Mouse (Mus musculus) forebrain, embryonic 16.5 days (tissue): ENCODE data around the gene Enpp6. TPM values are rescaled to one million over a fixed set of nuclear protein-coding genes. Genes with fewer than 3 reads are reported as not detected.
"Not testable (repeated sequence)": the region's sequence is repeated elsewhere in the genome, so short reads cannot be mapped to it uniquely, and the experiment has no call there.

Experiments used
- ATAC-seq: fragments of 200-750 bp; cut with Nextera tagmentation; 2 replicates; pipeline ENCODE4 v1.8.0; 2017; ENCODE audit warnings: mild to moderate bottlenecking, moderate library complexity
- H3K27ac ChIP-seq: fragments of 300-500 bp; sonication (generic); 2 replicates; pipeline ENCODE4 v1.5.1; 2014; ENCODE audit warnings: low read length, control low read depth
- H3K27me3 ChIP-seq: fragments of 300-500 bp; sonication (generic); replicated peaks from 2 replicates; pipeline ENCODE4 v1.6.1; 2014; ENCODE audit warnings: low read length; ENCODE audit not compliant: control insufficient read depth, insufficient read depth
- H3K36me3 ChIP-seq: fragments of 300-500 bp; sonication (generic); 2 replicates; pipeline ENCODE4 v1.6.1; 2014; ENCODE audit not compliant: control insufficient read depth, insufficient read depth
- H3K4me1 ChIP-seq: fragments of 300-500 bp; sonication (generic); replicated peaks from 2 replicates; pipeline ENCODE4 v1.6.1; 2014; ENCODE audit warnings: low read length; ENCODE audit not compliant: control insufficient read depth, insufficient read depth
- H3K4me2 ChIP-seq: fragments of 300-500 bp; sonication (generic); 2 replicates; pipeline ENCODE4 v1.6.1; 2014; ENCODE audit warnings: mild to moderate bottlenecking, low read length, control low read depth
- H3K4me3 ChIP-seq: fragments of 300-500 bp; sonication (generic); replicated peaks from 2 replicates; pipeline ENCODE4 v1.5.1; 2014; ENCODE audit warnings: mild to moderate bottlenecking, low read length, control low read depth
- H3K9ac ChIP-seq: fragments of 300-500 bp; sonication (generic); replicated peaks from 2 replicates; pipeline ENCODE4 v1.6.1; 2014; ENCODE audit warnings: low read depth, low read length, control low read depth
- H3K9me3 ChIP-seq: fragments of 300-500 bp; sonication (generic); 2 replicates; pipeline ENCODE4 v1.6.1; 2016; ENCODE audit warnings: low read length; ENCODE audit not compliant: control insufficient read depth
- WGBS: fragments of 180-500 bp; shearing (Covaris S2); extraction: QIAGEN DNeasy Blood & Tissue Kit; methylation state at CpG from one replicate; pipeline ENCODE4 v1.1.7; 2014; 5-methylcytosine and 5-hydroxymethylcytosine counted together
- polyA plus RNA-seq: library from polyadenylated mRNA; unstranded; fragments of >200 nt; fragmentation: Nextera tagmentation; extraction: Ambion mirVana; gene quantifications from 2 replicates; pipeline ENCODE4 v1.2.1, GENCODE M21; 2015

Gene Enpp6
- polyA plus RNA-seq, 1 experiment from 2014 or later = 0.11 TPM

DNA sequence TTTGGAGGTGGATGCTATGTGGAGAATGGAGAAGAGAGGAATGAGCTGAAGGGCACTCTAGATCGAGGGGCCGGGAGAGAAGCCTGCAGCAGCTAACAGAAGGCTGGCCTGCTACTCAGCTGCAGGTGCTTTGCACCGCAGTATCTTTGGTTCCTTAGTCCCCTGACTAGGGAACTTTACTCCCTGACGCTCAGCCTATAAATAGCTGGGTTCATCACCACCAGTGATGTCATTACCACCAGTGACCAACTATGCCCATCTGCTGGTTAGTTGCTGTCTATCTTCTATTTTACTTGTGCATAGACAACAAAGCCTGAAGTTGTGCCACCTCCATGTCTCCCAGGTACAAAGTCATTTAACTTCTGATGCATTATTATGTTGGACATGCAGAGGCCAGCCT, 37.9 kb downstream of the Enpp6 start:
- no peak overlapping the region for H3K4me3 ChIP-seq
- no peak overlapping the region for H3K9ac ChIP-seq
- H3K4me2 ChIP-seq = no peak overlapping the region
- no peaks in the 10 kb centered on the region for H3K9me3 ChIP-seq
- H3K4me1 ChIP-seq = 0 out of 2 replicates have a peak, but pooled peaks cover 3% of the 10 kb centered on the region
- no peaks in the 10 kb centered on the region for H3K27me3 ChIP-seq
- H3K36me3 ChIP-seq = no peaks in the 10 kb centered on the region
- 92% methylated on average over 4 of the region's 4 CpGs for WGBS
- ATAC-seq = no peak
- H3K27ac ChIP-seq = no peak overlapping the region

DNA sequence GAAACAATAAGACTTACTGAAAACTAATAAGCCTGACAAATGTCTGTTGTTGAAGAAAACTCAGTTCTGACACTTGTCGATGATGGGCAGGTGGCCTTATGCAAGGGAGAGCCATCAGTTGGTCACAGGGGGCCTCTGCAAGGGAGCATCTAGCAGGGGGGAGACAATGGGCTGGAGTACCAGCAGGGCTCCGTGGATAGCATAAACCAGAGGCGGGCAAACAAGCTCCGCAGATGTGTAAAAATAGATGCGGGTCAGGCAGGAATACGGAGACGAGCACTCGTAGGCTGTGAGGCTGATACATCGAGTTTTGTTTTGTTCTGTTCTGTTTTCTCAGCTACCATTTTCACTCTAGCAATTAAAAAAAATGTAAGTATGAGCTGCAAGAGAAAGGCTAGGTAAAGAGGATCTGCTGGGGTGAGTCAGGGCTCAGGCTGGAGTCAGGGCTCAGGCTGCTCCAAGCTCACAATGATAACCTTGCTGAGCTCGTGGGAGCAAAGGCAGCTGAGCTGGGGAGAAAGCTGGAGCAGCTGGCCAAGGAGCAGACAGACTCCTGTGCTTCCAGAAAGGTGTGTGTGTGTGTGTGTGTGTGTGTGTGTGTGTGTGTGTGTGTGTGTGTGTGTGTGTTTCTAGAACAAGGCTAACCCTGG, 40.3 kb downstream of the Enpp6 start:
- no peak for ATAC-seq
- no peaks in the 10 kb centered on the region for H3K36me3 ChIP-seq
- H3K27me3 ChIP-seq = no peaks in the 10 kb centered on the region
- H3K4me2 ChIP-seq = no peak overlapping the region
- H3K27ac ChIP-seq = no peak overlapping the region
- 0 out of 2 replicates have a peak, but pooled peaks cover 3% of the 10 kb centered on the region for H3K4me1 ChIP-seq
- H3K9ac ChIP-seq = no peak overlapping the region
- WGBS = 69% methylated on average over 10 of the region's 10 CpGs
- H3K4me3 ChIP-seq = no peak overlapping the region
- no peaks in the 10 kb centered on the region for H3K9me3 ChIP-seq

DNA sequence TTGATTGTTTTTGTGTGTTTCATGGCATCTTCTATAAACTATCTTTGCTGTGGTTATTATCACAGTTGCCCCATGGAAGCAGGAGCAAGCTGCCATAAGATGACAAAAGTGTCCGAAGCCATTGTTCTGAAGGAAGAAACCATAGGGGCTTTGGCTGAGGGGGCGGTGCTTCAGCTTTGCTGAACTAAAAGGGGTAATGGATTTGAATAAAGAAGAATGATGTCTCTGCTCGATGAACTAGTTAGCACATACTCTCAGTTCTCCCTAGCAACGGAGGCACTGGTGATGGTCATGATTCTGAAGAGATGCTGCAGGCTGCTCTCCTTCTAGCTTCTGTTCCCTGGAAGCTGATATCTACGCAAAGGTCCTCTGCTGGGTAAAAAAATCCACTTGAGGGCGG, 41.8 kb downstream of the Enpp6 start:
- Histone ChIP-seq H3K27ac (no peak overlapping the region), H3K9ac (no peak overlapping the region), H3K4me1 (0 out of 2 replicates have a peak, but pooled peaks cover 3% of the 10 kb centered on the region), H3K27me3 (no peaks in the 10 kb centered on the region), H3K36me3 (no peaks in the 10 kb centered on the region), H3K4me3 (no peak overlapping the region), H3K9me3 (no peaks in the 10 kb centered on the region), H3K4me2 (no peak overlapping the region)
- 38% methylated on average over 6 of the region's 6 CpGs for WGBS
- no peak for ATAC-seq

DNA sequence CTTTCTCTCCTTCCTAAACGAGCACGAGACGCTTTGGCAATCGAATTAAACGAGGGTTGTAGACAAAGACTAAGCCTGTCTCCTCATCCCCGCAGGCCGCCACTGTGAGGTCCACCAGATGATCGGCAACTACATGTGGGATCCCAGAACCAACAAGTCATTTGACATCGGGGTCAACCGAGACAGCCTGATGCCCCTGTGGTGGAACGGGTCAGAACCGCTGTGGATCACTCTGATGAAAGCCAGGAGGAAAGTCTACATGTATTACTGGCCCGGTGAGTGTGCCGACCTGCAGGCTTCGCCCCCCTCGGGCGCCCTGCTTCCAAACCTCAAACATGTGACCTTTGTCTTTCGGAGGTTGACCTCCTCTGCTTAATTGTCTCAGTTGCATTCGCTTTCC, 43.6 kb downstream of the Enpp6 start:
- 86% methylated on average over 19 of the region's 19 CpGs for WGBS
- H3K4me3 ChIP-seq = no peak overlapping the region
- ATAC-seq = no peak
- no peak overlapping the region for H3K27ac ChIP-seq
- no peaks in the 10 kb centered on the region for H3K9me3 ChIP-seq
- H3K4me1 ChIP-seq = 0 out of 2 replicates have a peak, but pooled peaks cover 3% of the 10 kb centered on the region
- no peak overlapping the region for H3K9ac ChIP-seq
- H3K27me3 ChIP-seq = no peaks in the 10 kb centered on the region
- no peak overlapping the region for H3K4me2 ChIP-seq
- no peaks in the 10 kb centered on the region for H3K36me3 ChIP-seq

DNA sequence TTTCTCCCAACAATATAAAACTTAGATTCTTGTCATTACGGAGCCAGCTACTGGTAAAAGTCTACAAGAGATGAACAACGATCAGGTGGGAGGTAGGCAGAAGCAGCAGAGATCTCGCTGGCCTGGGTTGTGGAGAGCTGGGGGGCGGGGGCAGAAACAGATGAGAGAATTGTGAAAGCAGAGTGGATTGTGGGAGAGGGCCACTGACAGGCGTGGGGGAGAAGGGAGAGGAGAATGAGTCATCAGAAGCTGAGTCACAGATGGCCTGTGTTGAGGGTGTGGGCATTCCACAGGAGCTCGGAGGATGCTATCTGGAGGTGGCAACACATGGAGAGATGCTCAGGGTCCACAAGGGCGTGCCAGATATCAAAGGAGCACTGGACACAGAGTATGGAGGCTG, 45.4 kb downstream of the Enpp6 start:
- Histone ChIP-seq H3K4me3 (no peak overlapping the region), H3K27me3 (no peaks in the 10 kb centered on the region), H3K9me3 (no peaks in the 10 kb centered on the region), H3K27ac (no peak overlapping the region), H3K9ac (no peak overlapping the region), H3K4me1 (0 out of 2 replicates have a peak, but pooled peaks cover 3% of the 10 kb centered on the region), H3K4me2 (no peak overlapping the region), H3K36me3 (no peaks in the 10 kb centered on the region)
- ATAC-seq = no peak
- WGBS = 87% methylated on average over 7 of the region's 7 CpGs

DNA sequence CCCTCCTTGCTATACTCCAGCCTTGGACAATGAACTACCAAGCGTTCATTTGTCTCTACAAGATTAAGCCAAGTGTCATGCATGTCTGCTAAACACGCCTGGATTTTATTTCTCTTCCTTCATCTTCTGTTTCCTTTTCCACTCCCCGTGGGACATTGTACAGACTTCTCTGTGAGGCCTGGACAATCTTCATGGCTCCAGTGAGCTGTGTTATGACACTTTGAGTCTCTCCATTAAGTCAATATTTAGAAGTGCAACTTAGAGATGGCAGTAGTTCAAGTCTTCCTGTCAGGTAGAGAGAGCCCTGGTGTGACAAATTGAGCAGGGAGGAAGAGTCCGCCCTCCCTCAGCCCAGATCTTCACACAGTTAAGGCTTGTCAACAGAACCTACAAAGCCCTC, 47.3 kb downstream of the Enpp6 start:
- 88% methylated on average over 4 of the region's 4 CpGs for WGBS
- no peak for ATAC-seq
- no peak overlapping the region for H3K4me3 ChIP-seq
- no peaks in the 10 kb centered on the region for H3K9me3 ChIP-seq
- no peak overlapping the region for H3K9ac ChIP-seq
- H3K4me1 ChIP-seq = no peaks in the 10 kb centered on the region
- no peaks in the 10 kb centered on the region for H3K27me3 ChIP-seq
- no peak overlapping the region for H3K4me2 ChIP-seq
- no peaks in the 10 kb centered on the region for H3K36me3 ChIP-seq
- H3K27ac ChIP-seq = no peak overlapping the region

DNA sequence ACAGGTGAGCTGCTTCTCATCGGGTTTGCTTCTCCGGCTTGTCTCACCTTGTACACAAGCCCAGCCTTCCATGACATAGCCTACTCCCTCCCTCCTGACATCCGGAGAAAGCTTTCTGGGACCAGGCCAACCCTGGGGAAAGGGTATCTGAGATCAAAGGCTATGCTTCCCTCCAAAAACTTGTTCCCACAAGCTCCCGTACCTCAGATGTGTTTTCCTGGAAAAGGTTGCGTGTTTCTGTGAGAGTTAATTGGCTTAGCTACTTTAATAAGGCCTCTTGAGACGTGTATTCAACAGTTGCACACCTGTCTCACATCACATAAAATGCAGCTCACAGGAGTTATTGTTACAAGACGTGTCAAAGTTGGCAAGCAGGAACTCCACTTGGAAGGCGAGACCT, 49.8 kb downstream of the Enpp6 start:
- no peak for ATAC-seq
- Histone ChIP-seq H3K9ac (no peak overlapping the region), H3K36me3 (no peaks in the 10 kb centered on the region), H3K4me1 (no peaks in the 10 kb centered on the region), H3K4me3 (no peak overlapping the region), H3K9me3 (0 out of 2 replicates have a peak, but pooled peaks cover 4% of the 10 kb centered on the region), H3K27me3 (no peaks in the 10 kb centered on the region), H3K4me2 (no peak overlapping the region), H3K27ac (no peak overlapping the region)
- WGBS = 68% methylated on average over 8 of the region's 8 CpGs

DNA sequence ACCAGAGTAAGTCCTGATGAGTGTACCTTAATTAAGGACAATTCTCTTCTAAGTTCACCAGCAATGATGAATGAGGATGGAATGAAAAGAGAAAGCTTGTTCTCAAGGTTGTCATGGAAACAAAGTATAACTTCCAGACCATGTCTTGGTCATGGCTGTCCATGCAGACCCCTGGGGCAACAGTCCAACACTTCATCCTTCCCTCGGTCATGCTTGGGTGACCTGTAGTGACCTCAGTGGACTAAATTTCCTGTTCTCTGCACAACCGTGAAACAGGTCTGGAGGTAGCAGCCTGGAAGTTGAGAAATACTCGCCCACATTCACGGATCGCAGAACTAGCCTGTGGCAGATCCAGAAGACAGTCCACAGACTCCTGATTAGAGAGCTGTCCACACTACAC, 50.7 kb downstream of the Enpp6 start:
- Histone ChIP-seq H3K4me2 (no peak overlapping the region), H3K4me1 (no peaks in the 10 kb centered on the region), H3K9me3 (0 out of 2 replicates have a peak, but pooled peaks cover 4% of the 10 kb centered on the region), H3K36me3 (no peaks in the 10 kb centered on the region), H3K9ac (no peak overlapping the region), H3K4me3 (no peak overlapping the region), H3K27me3 (no peaks in the 10 kb centered on the region), H3K27ac (no peak overlapping the region)
- WGBS = 90% methylated on average over 5 of the region's 5 CpGs
- ATAC-seq = no peak

DNA sequence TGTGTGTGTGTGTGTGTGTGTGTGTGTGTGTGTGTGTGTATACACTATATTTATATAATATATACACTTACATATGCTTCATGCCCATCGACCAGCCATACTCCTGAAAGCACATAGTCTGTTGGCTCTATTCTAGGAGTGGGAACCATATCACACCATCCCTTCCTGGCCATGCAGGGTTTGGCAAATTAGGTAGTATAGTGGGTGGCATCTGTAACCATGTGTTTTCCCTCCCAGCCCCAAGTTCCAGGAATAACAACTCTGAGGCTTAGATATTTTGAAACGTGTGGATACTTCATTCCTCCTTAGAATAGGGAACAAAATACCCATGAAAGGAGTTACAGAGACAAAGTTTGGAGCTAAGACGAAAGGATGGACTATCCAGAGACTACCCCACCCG, 53.5 kb downstream of the Enpp6 start:
- H3K4me1 ChIP-seq, H3K36me3 ChIP-seq, H3K9me3 ChIP-seq, H3K9ac ChIP-seq, H3K27me3 ChIP-seq, H3K4me3 ChIP-seq, ATAC-seq, H3K4me2 ChIP-seq, H3K27ac ChIP-seq: not testable (repeated sequence)
- WGBS = 91% methylated on average over 2 of the region's 4 CpGs

DNA sequence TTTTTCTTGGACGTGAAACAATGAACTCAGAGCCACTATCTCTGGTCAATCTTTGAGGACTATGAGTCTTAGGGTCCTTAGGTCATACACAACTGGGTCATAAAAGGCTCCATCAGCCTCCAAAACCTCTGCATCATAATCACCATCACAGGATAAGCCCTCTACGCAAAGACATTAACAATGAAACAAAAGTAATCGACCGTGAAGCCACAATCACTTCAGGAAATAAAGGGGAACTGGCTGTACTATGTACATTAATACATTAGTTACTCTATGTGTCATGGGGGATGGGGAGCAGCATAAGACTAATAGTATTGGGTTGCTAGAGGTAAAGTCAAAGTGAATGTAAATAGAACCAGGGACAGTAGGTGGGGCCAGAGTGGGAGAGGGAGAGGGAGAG, 59.7 kb downstream of the Enpp6 start:
- Histone ChIP-seq H3K4me1 (no peaks in the 10 kb centered on the region), H3K4me3 (no peak overlapping the region), H3K9me3 (0 out of 2 replicates have a peak, but pooled peaks cover 3% of the 10 kb centered on the region), H3K4me2 (no peak overlapping the region), H3K36me3 (no peaks in the 10 kb centered on the region), H3K27ac (no peak overlapping the region), H3K9ac (no peak overlapping the region), H3K27me3 (no peaks in the 10 kb centered on the region)
- no peak for ATAC-seq
- 83% methylated on average over 4 of the region's 4 CpGs for WGBS
